Mouse (Mus musculus) E14TG2a.4 (cell line): ENCODE results near the gene Clcn3.

ENCODE experiments used
- CTCF ChIP-seq: conservative IDR thresholded peaks from 2 replicates; pipeline ENCODE4 v1.5.1; 2014; ENCODE audit warnings: low read length
- NANOG ChIP-seq: IDR thresholded peaks from 2 replicates; pipeline ENCODE4 v1.6.1; 2014; ENCODE audit warnings: borderline replicate concordance, low read length, mixed read lengths
- POU5F1 ChIP-seq: IDR thresholded peaks from 2 replicates; pipeline ENCODE4 v1.6.1; 2014; ENCODE audit warnings: low read length, borderline replicate concordance

DNA sequence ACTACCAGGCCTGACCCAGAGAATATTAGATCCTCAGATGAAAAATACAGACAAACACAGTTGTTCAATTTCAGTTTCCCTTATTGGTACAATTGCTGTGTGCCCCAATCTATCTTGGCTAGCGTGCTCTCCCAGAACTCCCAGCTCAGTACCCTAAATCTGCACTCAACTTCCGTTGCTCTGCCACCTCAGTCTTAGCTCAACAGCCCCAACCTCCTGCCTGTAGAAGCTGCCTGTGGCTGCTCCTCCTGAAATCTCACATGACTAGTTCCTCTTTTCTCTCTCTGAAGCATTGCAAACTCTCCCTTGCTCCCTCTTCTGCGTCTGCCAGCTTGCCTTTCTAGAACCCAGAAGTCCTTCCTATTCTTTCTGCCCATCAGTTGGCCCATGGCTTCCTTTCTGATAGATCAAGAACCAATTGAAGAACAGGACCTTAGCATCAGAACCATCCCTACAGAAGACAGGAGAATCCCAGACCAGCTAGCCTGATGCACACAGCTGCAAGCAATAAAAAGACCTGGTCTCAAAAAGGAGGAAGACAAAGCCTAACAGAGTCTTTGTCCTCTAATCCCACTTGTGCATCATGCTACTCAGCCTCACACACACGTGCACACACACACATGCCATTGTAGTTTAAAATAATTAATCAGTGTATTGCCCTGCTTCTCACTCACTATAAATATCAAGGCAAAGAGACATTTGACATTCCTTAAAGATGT is 99.5 kb downstream of the Clcn3 start:
- TF ChIP-seq CTCF (no peak), NANOG (no peak), POU5F1 (no peak)
